Mouse (Mus musculus) megakaryocyte, embryonic 14.5 days (primary cell): ENCODE results near the gene Bax.

Source experiments
- FLI1 ChIP-seq: IDR thresholded peaks from 2 replicates; pipeline ENCODE4 v1.6.1; 2012; ENCODE audit warnings: low read length, inconsistent platforms, mixed read lengths
- GATA1 ChIP-seq: IDR thresholded peaks from 3 replicates; pipeline ENCODE4 v1.6.1; 2012; ENCODE audit warnings: mixed read lengths, low read length, inconsistent platforms, borderline replicate concordance

GRCm38 (mm10) chr7:45420615-45420919 lies 46.1 kb downstream of the Bax start, which contains the start of gene Lhb:
- TF ChIP-seq GATA1: no peak
- no peak for TF ChIP-seq FLI1
